Mouse (Mus musculus) stomach, postnatal 0 days (tissue): Measurements from ENCODE around the gene Grm6.

Experiments used
- CTCF ChIP-seq: IDR thresholded peaks from 2 replicates; pipeline ENCODE4 v1.5.1; 2016; ENCODE audit warnings: antibody characterized with exemption, low read depth, mild to moderate bottlenecking, moderate library complexity
- EP300 ChIP-seq: optimal IDR thresholded peaks from 2 replicates; pipeline ENCODE3; 2016; ENCODE audit warnings: antibody characterized with exemption

DNA sequence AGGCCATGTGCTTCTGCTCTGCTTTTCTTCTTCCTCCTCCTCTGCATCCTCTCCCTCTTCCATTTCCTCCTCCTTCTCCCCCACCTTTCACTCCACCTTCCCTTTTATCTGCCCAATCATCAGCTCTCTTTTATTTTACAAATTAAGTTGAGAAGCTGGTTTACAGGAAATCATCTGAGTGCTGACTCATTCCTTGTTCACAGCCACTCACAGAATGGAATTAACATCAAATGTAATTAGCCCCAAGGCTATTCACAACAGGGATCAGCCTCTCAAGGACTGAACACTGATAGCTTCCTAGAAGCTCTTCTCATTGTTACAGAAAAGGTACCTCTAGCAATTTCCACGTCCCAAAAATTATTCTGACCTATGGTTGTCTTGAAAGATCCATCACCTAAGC is 46.9 kb downstream of the Grm6 start:
- TF ChIP-seq EP300 = no peak
- no peak for TF ChIP-seq CTCF
